In the genomic region with DNA sequence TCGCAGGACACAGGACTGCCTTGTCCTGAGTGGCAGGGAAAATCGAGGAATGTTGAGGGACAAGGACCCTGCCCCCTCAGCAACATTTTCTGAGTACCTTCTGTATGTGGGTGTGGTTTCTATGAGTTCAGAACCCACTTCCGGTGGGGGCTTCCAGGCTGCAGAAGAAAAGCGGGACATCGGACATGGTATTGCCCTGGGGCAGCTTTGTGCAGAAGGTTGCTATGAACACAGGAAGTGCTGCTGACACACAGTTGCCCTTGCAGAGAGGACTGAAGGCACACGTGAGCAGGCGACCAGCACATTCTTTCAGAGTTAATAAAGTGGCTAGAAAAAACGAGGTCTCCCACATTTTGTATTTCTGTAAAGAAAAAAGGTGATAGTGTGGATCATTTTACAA, we compare ENCODE assay signal across 12 mouse cellular contexts. TPM values are rescaled to one million over a fixed set of nuclear protein-coding genes. Genes with fewer than 3 reads are reported as not detected.
DNase-seq lines count a peak whose midpoint lies in the region; ATAC-seq and TF ChIP-seq lines count a peak whose summit lies in the region.
"Had no signal": no experiment of that assay in that cellular context is flagged by ENCODE, and none has a peak within 500 bp of the region (broad histone marks: within the 10 kb centered on the region; RNA-seq: fewer than 3 reads in every experiment).

No protein-coding gene starts in this region.

- no peaks in the 10 kb centered on the region for H3K27me3 ChIP-seq in heart, postnatal 0 days (ENCODE audit: control insufficient read depth, insufficient read depth, low read length)
- H3K27me3 ChIP-seq in limb, embryonic 10.5 days (ENCODE audit: low read depth, poor library complexity, severe bottlenecking) = no peaks in the 10 kb centered on the region
- no peaks in the 10 kb centered on the region for H3K27me3 ChIP-seq in splenic B cell, adult 2 months (ENCODE audit: control insufficient read depth, insufficient read depth, low read length, poor library complexity, severe bottlenecking)
- no peaks in the 10 kb centered on the region for H3K27me3 ChIP-seq in midbrain, embryonic 10.5 days (ENCODE audit: low read depth, poor library complexity, severe bottlenecking)
- H3K27me3 ChIP-seq: hindbrain, embryonic 15.5 days had no signal

- H3K9ac ChIP-seq in heart, postnatal 0 days (replicated peaks; ENCODE audit: low read depth, low read length) = no peak overlapping the region
- H3K9ac ChIP-seq: hindbrain, embryonic 15.5 days had no signal

- peak; percentile 17 for DNase-seq in heart, postnatal 0 days (ENCODE audit: low spot score)
- no peak for DNase-seq in heart, postnatal 25 days (ENCODE audit: low spot score)
- peak; percentile 73 for DNase-seq in CD4-positive, CD25-positive, alpha-beta regulatory T cell, adult 2 months (ENCODE audit: low read depth, low spot score)
- no peak for DNase-seq in limb, embryonic 10.5 days (ENCODE audit: low spot score)
- peak; percentile 70 for DNase-seq in splenic B cell, adult 2 months (ENCODE audit: low read depth, low spot score)
- no peak for DNase-seq in midbrain, embryonic 10.5 days (ENCODE audit: low spot score)
- DNase-seq: cerebellum, adult 11 months had no signal

- intact Hi-C loops in heart, postnatal 25 days (cut with DNase I) = no loop called here

- H3K4me3 ChIP-seq in heart, postnatal 0 days (ENCODE audit: low read depth, low read length) = no peak overlapping the region
- no peak overlapping the region for H3K4me3 ChIP-seq in limb, embryonic 10.5 days
- H3K4me3 ChIP-seq in midbrain, embryonic 10.5 days = no peak overlapping the region
- H3K4me3 ChIP-seq: hindbrain, embryonic 15.5 days had no signal

- H3K27ac ChIP-seq in heart, postnatal 0 days (ENCODE audit: low read depth) = no peak overlapping the region
- H3K27ac ChIP-seq in limb, embryonic 10.5 days = peak overlapping the region; percentile 32; the same call in 1 of the 2 replicates
- no peak overlapping the region for H3K27ac ChIP-seq in midbrain, embryonic 10.5 days (replicated peaks)
- H3K27ac ChIP-seq: hindbrain, embryonic 15.5 days had no signal

- peak; percentile 36; the same call in 1 of the 2 replicates for ATAC-seq in heart, postnatal 0 days (ENCODE audit: insufficient read depth, low read depth)
- ATAC-seq in frontal cortex, adult (ENCODE audit: low TSS enrichment) = no peak
- no peak for ATAC-seq in megakaryocyte-erythroid progenitor cell, adult 5-6 weeks (replicated peaks; ENCODE audit: low FRiP score, low TSS enrichment, poor library complexity, severe bottlenecking)
- ATAC-seq: midbrain, embryonic 16.5 days had no signal

- no peak for TF ChIP-seq CTCF in heart, postnatal 0 days (IDR thresholded peaks at IDR 0.05; ENCODE audit: low read depth)

- H3K9me3 ChIP-seq in heart, postnatal 0 days (replicated peaks; ENCODE audit: control insufficient read depth, low read length) = no peaks in the 10 kb centered on the region
- no peaks in the 10 kb centered on the region for H3K9me3 ChIP-seq in limb, embryonic 10.5 days (replicated peaks)
- H3K9me3 ChIP-seq in midbrain, embryonic 10.5 days (replicated peaks) = no peaks in the 10 kb centered on the region
- H3K9me3 ChIP-seq: hindbrain, embryonic 15.5 days had no signal

- no peaks in the 10 kb centered on the region for H3K4me1 ChIP-seq in heart, postnatal 0 days (ENCODE audit: control insufficient read depth, insufficient read depth)
- H3K4me1 ChIP-seq in limb, embryonic 10.5 days = peaks cover 31% of the 10 kb centered on the region
- H3K4me1 ChIP-seq in midbrain, embryonic 10.5 days = peaks cover 23% of the 10 kb centered on the region
- H3K4me1 ChIP-seq: hindbrain, embryonic 15.5 days had no signal

- no peak overlapping the region for H3K4me2 ChIP-seq in heart, postnatal 0 days (ENCODE audit: low read depth, low read length)
- H3K4me2 ChIP-seq: hindbrain, embryonic 15.5 days had no signal

- H3K36me3 ChIP-seq in heart, postnatal 0 days (replicated peaks; ENCODE audit: control insufficient read depth, insufficient read depth, low read length) = no peaks in the 10 kb centered on the region
- no peaks in the 10 kb centered on the region for H3K36me3 ChIP-seq in limb, embryonic 10.5 days
- H3K36me3 ChIP-seq in splenic B cell, adult 2 months (ENCODE audit: control insufficient read depth, insufficient read depth, low read length, poor library complexity, severe bottlenecking) = no peaks in the 10 kb centered on the region
- H3K36me3 ChIP-seq in midbrain, embryonic 10.5 days = no peaks in the 10 kb centered on the region
- H3K36me3 ChIP-seq: hindbrain, embryonic 15.5 days had no signal

- WGBS in heart, postnatal 0 days = 24% methylated on average over 8 of the region's 8 CpGs
- WGBS in limb, embryonic 10.5 days = 50% methylated on average over 8 of the region's 8 CpGs
- 73% methylated on average over 8 of the region's 8 CpGs for WGBS in midbrain, embryonic 10.5 days

- TF ChIP-seq EP300 in heart, postnatal 0 days (IDR thresholded peaks at IDR 0.05; ENCODE audit: low read depth) = no peak

RNA-seq across cellular contexts. Expression of a gene that starts 42.6 kb away (rescaled TPM):
- not detected in 2 replicates for total RNA-seq in heart, postnatal 0 days (2014; rRNA removed; ENCODE audit: low replicate concordance)
- polyA plus RNA-seq in heart, postnatal 0 days (2015; fragmentation: Nextera tagmentation; extraction: Ambion mirVana) = not detected in 2 replicates
- not detected for total RNA-seq in heart, postnatal 25 days (2021)
- polyA plus RNA-seq in limb, embryonic 10.5 days (2016; fragmentation: Nextera tagmentation; extraction: Ambion mirVana) = not detected in 2 replicates
- not detected in 2 replicates for polyA plus RNA-seq in midbrain, embryonic 10.5 days (2016; fragmentation: Nextera tagmentation; extraction: Ambion mirVana)
- total RNA-seq in megakaryocyte-erythroid progenitor cell, adult 5-6 weeks (2014; fragmentation: Nextera tagmentation) = not detected in 2 replicates
- not detected in 2 replicates for total RNA-seq in megakaryocyte-erythroid progenitor cell, adult 5-6 weeks (2017)
- polyA plus RNA-seq: forebrain, embryonic 11.5 days; hindbrain, embryonic 15.5 days; midbrain, embryonic 16.5 days had no signal

Comparison
In these comparisons a context has a peak if more than half of its experiments do, and no peak if none do; other contexts are left out.
1. DNase-seq: peak in heart, postnatal 0 days (single experiment), CD4-positive, CD25-positive, alpha-beta regulatory T cell, adult 2 months (single experiment) and splenic B cell, adult 2 months (single experiment); none in heart, postnatal 25 days (single experiment), limb, embryonic 10.5 days (single experiment) and midbrain, embryonic 10.5 days (single experiment).